Mouse (Mus musculus) thymus, postnatal 10 days (tissue): ENCODE measurements around the gene Hnrnpl.

Experiments used
- DNase-seq, 2 experiments: peaks; one replicate each; pipeline ENCODE4 v3.0.0; 2021; ENCODE audit warnings: low spot score in 2 of 2

The Hnrnpl gene

DNA sequence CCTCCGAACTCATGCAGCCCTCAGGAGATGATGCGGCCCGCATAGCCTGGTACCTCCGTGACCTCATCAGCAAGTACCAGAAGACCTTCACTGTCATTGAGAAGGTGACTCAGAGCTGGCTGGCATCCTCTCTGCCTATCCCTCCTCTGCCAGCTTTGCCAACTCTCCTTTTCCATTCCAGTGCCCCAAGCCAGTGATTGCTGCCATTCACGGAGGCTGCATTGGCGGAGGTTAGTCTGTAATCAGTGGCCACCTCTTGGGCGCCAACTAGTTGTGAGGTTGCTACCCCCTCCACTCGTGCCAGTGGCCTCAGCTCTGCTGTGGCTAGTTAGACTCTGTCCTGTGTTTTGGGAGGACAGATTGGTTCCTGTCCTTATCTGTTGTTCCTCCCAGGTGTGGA lies 21.5 kb downstream of the Hnrnpl start:
- no peak for DNase-seq

DNA sequence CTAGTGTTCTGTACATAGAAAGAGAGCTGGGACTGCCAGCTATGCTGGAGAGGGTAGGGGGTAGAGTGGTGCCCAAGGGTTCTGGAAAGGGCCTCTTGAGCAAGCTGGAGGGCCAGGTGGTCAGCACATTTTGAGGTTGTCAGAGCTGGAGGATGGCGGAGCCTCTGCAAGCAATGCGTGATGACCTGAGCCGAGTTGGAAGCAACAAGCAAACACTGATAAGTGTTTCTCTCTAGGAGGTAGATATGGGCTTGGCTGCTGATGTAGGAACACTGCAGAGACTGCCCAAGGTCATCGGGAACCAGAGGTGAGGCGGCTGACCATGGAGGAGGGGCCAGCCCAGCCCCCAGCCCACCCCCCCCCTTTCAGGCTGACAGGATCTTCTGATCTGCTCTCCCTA lies 22.6 kb downstream of the Hnrnpl start:
- no peak for DNase-seq

DNA sequence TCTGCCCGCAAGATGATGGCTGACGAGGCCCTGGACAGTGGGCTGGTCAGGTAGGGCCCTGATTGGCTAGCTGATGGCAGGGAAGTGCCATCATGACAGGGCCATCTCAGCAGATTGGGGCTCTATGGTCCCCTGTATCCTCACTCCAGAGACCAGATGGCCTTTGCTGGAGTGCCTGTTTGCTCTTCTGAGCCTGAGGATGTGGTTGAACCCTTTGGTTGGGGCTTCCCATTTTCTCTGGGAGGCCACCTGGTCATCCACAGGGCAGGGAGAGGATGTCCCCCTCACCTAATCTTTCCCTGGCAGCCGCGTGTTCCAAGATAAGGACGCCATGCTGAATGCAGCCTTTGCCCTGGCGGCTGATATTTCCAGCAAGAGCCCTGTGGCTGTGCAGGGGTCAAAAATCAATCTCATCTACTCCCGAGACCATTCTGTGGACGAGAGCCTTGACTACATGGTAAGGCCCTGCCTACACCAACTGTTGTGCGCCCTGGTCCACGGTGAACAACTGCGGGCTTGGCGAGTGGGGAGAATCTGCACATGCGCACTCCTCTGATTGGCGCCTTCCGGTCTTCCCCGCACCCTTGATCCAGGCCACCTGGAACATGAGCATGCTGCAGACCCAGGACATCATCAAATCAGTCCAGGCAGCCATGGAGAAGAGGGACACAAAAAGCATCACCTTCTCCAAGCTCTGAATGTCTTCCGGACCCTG lies 23.2 kb downstream of the Hnrnpl start:
- DNase-seq: no peak

DNA sequence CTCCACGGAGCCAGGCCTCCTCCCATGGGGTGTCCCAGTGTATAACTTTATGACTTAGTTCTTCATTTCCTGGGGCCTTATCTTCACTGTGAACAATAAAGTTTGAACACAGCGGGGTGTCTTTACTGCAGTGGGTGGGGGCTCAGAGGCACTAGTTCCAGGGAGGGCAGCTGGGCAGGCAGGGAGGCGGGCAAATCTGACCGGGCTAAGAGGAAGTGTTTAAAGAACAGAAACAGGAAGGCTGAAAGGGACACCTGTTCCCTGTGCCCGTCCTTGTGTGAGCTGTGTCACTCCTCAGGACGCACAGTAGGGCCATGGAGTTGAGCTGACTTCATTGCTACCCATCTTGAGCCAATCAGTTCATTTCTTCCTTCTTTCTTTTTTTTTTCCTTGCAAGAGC lies 23.8 kb downstream of the Hnrnpl start:
- no peak for DNase-seq

DNA sequence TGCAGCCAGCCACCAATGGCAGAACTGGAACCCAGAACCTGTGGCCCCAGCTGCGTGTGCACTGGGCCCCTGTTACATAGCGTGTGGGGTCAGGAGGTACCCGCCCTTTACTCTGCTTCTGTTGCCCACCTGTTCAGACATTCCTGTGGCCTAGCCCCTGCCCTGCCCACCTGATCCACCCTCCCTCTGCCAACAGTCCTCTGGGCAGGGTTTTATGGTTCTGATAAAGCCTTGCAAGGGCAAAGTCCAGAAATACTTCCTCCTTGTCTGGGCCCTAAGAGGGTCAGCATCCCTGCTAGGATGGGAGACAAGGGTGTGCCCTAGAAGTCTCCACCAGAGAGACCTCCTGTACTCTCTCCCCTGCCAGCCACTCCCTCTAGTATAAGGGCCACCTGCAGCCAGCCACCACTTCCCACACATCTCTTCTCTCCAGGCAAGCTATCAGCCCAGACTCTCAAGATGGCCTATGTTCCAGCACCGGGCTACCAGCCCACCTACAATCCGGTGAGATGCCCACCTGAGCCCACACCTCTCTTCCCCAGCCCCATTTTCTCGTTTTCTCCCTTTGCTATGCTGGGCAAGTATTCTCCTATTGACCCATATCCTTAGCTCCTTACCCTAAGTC lies 25.5 kb downstream of the Hnrnpl start, which contains the start of gene Lgals4:
Gene Lgals4, plus strand, starts transcription at position 132 of the 625 bp plus-strand sequence.
- no peak for DNase-seq

DNA sequence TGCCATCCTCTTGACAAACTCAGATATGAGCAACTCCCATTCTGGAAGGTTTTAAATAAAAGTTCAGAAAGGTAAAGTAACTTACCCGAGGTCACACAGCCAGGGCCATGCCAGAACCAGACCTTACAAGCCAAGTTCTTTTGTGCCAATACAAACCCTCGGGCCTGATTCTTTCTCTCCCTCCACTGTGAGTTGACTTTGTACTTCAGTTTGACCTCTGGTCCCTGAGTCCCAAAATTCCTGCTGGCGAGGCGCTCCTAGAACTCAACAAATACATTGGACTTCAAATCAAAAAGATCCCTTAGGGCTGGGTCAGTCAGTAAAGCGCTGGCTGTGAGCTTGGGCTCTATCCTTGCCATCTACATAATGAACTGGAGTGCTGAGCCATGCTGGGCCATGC lies 28.6 kb downstream of the Hnrnpl start:
- DNase-seq: no peak

DNA sequence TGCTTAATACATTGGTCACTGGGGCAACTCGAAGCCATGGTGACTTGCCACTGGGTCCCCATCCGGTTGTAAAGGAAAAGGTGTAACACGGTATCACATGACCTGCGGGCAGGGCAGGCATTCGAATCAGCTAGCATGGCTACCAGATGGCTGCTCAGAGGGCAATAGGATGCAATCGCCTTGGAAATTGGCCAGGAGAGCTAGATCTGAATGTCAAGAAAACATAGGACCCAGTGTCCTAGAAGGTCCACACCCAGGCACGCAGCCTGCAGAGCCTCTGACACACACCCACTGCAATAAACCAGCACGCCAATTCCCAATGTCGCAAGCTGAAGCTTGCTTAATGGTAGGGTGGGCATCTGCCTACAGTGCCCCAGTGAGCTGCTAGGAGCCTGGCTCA lies 30.0 kb downstream of the Hnrnpl start:
- DNase-seq: no peak

DNA sequence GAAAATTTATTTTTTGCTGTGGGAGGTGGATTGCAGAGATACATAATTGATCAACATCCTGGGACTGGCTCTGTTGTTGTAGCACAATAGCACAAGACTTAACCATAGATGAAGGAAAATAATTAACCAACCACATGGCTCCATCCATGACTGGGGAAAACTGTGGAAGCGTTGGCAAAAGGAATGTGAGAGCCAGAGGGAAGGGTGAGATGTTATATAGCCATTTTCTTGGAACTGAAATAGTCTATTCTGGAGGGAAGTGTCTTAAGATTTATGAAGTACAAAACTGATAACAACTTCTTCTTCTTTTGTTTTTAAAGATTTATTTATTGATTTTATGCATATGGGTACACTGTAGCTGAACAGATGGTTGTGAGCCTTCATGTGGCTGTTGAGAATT lies 38.9 kb downstream of the Hnrnpl start:
- no peak for DNase-seq

DNA sequence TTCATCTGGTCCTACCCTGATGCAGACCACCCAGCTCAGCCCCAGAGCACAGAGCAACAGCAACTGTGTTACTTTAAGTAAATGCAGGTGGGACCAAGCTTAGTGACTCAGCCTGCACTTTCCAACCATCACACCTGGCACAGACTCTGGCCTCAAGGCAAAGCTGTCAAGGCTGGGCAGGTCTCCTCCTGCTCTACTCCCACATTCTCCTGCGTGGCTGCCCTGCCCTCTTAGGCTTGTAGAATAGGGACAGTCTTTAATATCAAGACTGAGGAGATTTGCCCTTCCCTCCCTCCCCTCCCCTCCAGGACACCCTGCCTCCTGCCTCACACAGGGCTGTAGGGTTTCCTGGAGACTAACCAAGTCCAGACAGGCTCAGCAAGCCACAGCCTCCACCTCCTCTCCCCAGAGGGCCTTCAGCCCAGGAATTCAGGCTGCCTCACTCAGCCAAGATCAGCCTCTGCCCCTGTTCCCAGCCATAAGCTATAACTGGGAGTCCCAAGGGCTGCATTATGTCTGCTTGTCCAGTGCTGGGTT lies 41.4 kb downstream of the Hnrnpl start:
- DNase-seq: no peak

DNA sequence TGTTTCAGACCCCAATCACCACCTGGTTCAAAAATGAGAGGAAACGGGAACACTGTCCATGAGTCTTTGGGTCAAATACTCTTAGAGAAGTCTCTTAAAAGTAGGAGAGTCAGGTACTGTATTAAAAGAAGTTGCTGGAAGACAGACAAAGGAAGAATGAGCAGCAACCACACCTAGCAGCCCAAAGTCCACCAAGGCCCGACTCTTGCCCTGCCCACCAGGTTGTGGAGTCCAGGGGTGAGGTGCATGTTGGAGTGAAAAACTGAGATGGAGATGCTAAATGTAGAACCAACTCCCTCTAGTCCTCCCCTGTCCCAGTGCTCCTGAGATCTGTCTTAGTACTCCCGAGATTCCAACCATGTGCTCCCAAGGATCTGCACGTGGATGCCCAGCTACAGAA lies 42.3 kb downstream of the Hnrnpl start:
- DNase-seq: no peak

DNA sequence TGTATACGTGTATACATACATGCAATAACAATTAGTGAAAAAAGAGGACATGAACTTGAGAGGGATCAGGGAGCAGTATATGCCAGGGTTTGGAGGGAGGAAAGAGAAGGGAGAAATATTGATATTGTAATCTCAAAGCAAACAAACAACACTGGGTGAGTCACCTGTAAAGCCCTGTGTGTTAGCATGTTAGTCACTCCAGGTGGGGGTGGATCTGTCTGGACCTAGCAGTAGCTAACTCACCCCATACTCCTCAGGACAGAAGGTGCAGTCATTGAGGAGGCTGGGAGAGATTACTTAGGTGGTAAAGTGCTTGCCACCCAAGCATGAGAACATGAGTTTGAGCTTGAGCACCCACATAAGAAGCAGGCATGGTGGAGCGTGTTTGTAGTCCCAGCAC lies 51.6 kb downstream of the Hnrnpl start:
- DNase-seq: no peak

DNA sequence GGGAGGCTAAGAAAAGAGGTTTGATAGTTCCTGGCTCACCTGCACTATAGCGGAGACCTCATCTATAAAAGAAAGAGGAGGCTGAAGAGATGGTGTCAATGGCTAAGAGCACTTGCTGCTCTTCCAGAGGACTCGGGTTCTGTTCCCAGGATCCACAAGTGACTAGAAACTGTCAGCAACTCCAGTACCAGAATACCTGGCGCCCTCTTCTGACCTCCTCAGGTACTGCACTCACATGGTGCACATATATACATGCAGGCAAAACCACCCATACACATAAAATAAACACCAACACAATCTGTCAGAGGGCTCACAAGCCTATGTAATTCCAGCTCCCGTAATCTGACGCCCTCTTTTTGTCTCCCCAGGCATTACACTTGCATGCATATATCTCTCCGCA lies 52.6 kb downstream of the Hnrnpl start:
- no peak for DNase-seq

DNA sequence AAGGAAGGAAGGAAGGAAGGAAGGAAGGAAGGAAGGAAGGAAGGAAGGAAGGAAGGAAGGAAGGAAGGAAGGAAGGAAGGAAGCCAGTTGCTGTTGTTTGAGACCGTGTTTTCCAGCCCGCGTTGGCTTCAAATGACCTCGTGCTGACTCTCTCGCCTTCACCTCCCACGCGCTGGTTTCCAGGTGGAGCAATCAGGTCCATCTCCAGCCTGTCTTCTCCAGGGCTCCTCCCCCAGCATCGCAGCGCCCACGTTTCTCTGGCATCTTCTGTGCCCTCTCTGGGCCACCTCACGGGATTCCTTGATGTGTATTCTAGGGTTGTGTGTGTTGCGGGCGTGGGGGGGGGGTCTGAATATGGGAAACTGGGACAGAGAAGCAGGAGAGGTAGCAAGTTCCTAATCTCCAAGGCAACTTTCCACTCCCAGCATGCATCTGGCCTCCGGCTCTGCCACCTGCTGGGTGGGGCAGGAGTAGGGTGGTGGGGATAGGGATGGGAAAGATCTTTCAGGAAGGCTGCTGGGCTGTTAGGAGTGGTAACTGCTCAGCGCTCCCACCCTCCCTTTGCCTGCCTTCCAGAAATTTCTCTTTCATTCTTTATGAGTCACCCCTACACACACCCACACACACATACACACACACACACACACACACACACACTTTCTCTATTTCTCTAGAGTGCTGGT lies 54.6 kb downstream of the Hnrnpl start:
- DNase-seq: no peak

DNA sequence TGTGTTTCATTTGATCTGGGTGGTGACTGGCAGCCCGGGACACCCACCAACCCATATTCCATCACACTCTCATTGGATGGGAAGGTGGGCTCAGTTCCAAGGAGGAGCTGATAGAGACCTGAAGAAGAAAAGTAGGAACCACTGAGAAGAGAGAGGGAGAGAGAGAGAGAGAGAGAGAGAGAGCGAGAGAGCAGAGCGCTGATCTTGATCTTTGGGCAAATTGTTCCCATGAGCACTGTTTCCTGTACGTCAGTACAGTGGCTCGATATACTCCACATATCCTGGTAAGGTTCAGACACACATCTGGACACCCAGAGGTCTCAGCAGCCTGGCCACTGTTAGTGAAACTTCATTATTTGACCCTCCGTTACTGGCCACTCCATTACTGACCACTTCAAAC lies 55.2 kb downstream of the Hnrnpl start, which contains the start of gene Lgals7:
Gene Lgals7, plus strand, starts transcription at position 314 of the 400 bp plus-strand sequence.
- DNase-seq: no peak

DNA sequence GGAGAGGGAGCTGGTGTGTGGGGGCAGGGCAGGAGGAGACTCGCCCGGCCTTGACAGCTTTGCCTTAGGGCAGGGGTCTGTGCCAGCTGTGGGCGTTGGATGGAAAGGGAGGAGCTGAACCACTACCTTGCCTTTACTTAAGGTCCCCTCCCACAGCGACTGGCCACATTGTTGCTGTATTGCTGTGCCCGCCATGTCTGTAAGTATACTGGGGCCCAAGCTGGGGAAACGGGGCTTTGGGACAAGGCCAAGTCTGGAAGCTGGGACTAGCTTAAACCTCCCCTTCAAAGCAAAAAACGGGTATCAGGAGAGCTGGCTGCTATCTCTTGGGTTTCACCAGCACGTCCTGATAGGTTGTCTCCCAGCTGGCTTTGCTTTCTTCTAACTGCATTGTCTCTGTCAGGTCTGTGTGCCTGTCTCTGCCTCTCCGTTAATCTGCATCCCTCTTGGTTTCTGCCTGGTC lies 56.0 kb downstream of the Hnrnpl start:
- no peak for DNase-seq

DNA sequence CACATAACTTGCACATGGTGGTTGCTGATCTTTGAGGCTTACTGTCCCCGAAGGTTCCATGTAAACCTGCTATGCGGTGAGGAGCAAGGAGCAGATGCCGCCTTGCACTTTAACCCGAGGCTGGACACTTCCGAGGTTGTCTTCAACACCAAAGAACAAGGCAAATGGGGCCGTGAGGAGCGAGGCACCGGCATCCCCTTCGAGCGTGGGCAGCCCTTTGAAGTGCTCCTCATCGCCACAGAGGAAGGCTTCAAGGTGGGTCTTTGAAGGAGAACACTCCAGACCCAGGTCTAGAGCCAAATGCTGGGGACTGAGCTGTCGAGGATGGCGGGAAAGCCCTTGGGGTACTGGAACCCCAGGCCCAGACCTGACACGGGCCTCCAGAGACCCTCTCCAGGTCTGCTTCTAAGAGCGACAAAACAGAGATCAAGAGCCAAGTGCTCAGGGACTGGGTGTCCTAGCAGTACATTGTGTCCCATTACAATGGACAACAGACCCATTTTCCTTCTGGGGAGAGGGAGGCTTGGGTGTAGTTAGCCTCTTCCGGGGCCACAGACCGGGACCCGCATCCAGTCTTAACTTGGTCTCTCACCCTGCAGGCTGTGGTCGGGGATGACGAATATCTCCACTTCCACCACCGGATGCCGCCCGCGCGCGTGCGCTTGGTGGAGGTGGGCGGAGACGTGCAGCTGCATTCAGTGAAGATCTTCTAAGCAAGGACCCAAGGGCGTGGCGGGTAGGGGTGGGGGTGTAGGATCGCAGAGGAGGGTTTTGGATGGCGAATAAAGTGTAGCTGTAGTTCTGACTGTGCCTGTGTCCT lies 57.4 kb downstream of the Hnrnpl start:
- DNase-seq: peak; percentile 97 to 99

DNA sequence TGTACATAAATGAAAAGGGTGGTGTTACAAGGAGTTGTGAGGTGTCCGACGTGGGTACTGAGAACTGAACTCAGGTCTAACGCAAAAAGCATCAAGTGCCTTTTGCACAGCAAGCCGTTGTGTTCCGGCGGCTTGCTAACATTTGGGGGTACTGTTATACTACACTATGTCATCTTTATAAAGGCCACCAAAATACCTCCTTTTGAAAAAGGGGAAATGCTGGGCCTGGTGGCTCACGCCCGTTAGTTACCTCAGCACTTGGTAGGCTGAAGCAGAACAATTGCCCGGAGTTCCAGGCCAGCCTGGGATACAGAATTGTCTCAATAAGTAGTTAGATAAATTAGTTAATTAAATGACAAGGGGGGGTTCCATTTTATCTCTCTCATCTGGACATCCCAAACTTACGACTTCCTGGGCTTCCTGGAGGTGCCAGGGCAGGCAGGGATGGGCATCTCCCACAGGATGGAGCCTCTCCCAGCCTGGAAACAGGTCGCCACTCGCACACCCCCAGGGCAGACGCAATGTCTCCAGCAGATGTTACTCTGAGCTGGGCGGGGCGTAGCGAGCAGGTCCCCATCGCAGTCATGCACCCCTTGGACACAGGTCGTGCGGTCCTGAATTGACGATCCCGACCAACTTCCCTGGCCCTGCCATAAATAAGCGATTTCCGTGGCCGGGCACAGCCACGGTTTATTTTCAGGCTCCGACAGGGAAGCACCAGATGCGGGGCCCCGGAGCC lies 58.6 kb downstream of the Hnrnpl start:
- DNase-seq: no peak

DNA sequence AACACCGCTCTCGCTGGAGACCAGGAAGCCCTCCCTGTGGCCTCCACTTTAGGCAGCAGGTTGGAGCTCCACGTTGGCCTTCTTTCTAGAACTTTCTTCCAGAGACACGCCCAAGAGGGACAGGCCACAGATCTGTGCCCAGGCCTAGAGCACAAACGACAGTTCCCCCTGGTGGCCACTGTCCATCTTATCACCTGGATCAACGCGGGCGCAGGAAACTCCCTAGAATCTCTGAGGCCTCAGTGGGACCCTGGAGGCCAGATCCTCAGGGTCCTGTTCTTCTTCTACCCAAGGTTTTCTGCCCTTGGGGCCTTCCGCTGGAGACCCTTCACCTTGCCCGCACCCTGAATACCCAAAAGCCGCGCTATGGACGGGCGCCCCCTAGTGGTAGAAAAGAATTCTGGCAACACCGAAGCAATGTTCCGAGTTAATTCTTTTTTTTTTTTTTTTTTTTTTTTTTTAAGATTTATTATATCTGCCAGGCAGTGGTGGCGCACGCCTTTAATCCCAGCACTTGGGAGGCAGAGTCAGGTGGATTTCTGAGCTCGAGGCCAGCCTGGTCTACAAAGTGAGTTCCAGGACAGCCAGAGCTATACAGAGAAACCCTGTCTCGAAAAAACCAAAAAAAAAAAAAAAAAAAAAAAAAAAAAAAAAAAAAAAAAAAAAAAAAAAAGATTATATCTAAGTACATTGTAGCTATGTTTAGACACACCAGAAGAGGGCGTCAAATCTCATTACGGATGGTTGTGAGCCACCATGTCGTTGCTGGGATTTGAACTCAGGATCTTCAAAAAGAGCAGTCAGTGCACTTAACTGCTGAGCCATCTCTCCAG lies 59.4 kb downstream of the Hnrnpl start:
- DNase-seq: peak; percentile 67 to 88

DNA sequence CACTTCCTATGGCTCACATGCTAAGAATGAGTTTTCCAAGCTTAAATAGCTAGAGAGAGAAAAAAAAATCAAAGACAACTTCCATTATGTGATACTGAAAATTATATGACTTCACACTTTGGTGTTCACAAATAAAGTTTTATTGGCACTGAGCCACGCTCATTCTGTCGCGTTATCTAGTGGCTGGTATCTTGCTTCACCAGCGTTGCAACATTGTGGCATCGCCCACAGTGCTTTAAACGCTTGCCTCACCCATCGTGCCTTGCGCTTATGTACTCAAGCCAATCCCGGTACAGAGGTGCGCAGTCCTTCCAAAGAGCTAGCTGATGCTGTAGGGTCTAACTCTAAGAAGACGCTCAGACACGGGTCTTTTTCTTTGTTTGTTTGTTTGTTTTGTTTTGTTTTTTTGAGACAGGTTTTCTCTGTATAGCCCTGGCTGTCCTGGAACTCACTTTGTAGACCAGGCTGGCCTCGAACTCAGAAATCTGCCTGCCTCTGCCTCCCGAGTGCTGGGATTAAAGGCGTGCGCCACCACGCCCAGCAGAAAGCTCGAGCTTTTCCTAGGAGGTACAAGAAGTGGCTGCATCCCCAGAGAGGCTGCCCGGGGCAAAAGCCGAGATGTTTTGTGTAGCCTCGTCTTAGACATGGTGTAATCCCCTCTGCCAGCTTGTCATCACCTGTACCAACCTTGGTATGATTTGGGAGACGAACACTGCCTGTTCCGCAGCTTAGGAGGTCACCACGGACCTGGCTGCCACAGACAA lies 62.7 kb downstream of the Hnrnpl start:
- DNase-seq: no peak
